Comparison of ENCODE assay signal across 14 mouse cellular contexts in the genomic region with DNA sequence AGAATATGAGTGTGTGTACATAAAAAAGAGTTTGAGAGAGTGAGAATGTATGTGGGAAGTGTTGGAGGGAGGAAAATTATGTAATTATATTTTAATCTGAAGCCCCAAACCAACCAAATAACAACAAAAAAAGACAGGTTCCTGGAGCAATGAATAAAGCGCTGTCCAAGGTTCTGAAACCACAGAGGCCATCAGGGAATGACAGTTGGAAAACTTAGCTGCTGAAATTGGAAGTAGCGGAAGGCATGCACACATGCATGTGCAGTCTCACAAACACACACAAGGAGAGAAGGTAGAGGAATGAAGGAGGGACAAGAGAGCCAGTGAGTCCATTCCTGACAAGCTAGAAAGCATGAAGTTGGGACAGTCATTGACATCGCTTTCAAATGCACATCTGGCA. TPM values are rescaled to one million over a fixed set of nuclear protein-coding genes. Genes with fewer than 3 reads are reported as not detected.
DNase-seq lines count a peak whose midpoint lies in the region; ATAC-seq and TF ChIP-seq lines count a peak whose summit lies in the region.
"Had no signal": no experiment of that assay in that cellular context is flagged by ENCODE, and none has a peak within 500 bp of the region (broad histone marks: within the 10 kb centered on the region; RNA-seq: fewer than 3 reads in every experiment).

No protein-coding gene starts in this region.

- TF ChIP-seq CTCF in intestine, postnatal 0 days (IDR thresholded peaks at IDR 0.05; ENCODE audit: low read depth) = no peak
- TF ChIP-seq CTCF in liver, postnatal 0 days (IDR thresholded peaks at IDR 0.05; ENCODE audit: low read depth) = no peak

- H3K4me3 ChIP-seq in intestine, embryonic 14.5 days (ENCODE audit: low read depth, low read length) = no peak overlapping the region
- H3K4me3 ChIP-seq in intestine, postnatal 0 days (ENCODE audit: low read depth, low read length) = no peak overlapping the region
- H3K4me3 ChIP-seq in liver, postnatal 0 days (ENCODE audit: low read depth, low read length) = no peak overlapping the region
- H3K4me3 ChIP-seq: heart, embryonic 10.5 days; hindbrain, embryonic 12.5 days; liver, embryonic 13.5 days had no signal

- WGBS in intestine, embryonic 14.5 days = 67% methylated on average over 3 of the region's 3 CpGs
- WGBS in intestine, postnatal 0 days = 67% methylated on average over 3 of the region's 3 CpGs
- WGBS in liver, postnatal 0 days (ENCODE audit: insufficient replicate concordance) = 57% methylated on average over 3 of the region's 3 CpGs

- H3K27me3 ChIP-seq in intestine, embryonic 14.5 days (replicated peaks; ENCODE audit: control insufficient read depth, insufficient read depth, low read length) = no peaks in the 10 kb centered on the region
- no peaks in the 10 kb centered on the region for H3K27me3 ChIP-seq in intestine, postnatal 0 days (replicated peaks; ENCODE audit: control insufficient read depth, insufficient read depth, low read length)
- H3K27me3 ChIP-seq in liver, postnatal 0 days (ENCODE audit: insufficient read depth, low read length) = no peaks in the 10 kb centered on the region
- H3K27me3 ChIP-seq: hindbrain, embryonic 12.5 days; liver, embryonic 13.5 days had no signal

- no peaks in the 10 kb centered on the region for H3K36me3 ChIP-seq in intestine, embryonic 14.5 days (ENCODE audit: control insufficient read depth, insufficient read depth, low read length)
- H3K36me3 ChIP-seq in intestine, postnatal 0 days (ENCODE audit: control insufficient read depth, insufficient read depth) = no peaks in the 10 kb centered on the region
- H3K36me3 ChIP-seq in liver, postnatal 0 days (replicated peaks; ENCODE audit: insufficient read depth, low read length) = no peaks in the 10 kb centered on the region
- H3K36me3 ChIP-seq: heart, embryonic 10.5 days; hindbrain, embryonic 12.5 days; liver, embryonic 13.5 days had no signal

- H3K9ac ChIP-seq in intestine, embryonic 14.5 days (ENCODE audit: low read length) = no peak overlapping the region
- no peak overlapping the region for H3K9ac ChIP-seq in intestine, postnatal 0 days (ENCODE audit: low read depth, low read length)
- no peak overlapping the region for H3K9ac ChIP-seq in liver, postnatal 0 days (replicated peaks)
- H3K9ac ChIP-seq: hindbrain, embryonic 12.5 days; liver, embryonic 13.5 days had no signal

- H3K9me3 ChIP-seq in intestine, embryonic 14.5 days (ENCODE audit: control insufficient read depth, low read length) = no peaks in the 10 kb centered on the region
- H3K9me3 ChIP-seq in intestine, postnatal 0 days (ENCODE audit: control insufficient read depth) = no peaks in the 10 kb centered on the region
- H3K9me3 ChIP-seq in liver, postnatal 0 days (ENCODE audit: low read length) = no peaks in the 10 kb centered on the region
- H3K9me3 ChIP-seq: heart, embryonic 10.5 days; hindbrain, embryonic 12.5 days; liver, embryonic 13.5 days had no signal

- H3K4me1 ChIP-seq in intestine, embryonic 14.5 days (replicated peaks; ENCODE audit: control insufficient read depth, insufficient read depth, low read length) = no peaks in the 10 kb centered on the region
- no peaks in the 10 kb centered on the region for H3K4me1 ChIP-seq in intestine, postnatal 0 days (replicated peaks; ENCODE audit: control insufficient read depth, insufficient read depth, low read length)
- H3K4me1 ChIP-seq in liver, postnatal 0 days (ENCODE audit: insufficient read depth) = no peaks in the 10 kb centered on the region
- H3K4me1 ChIP-seq: heart, embryonic 10.5 days; hindbrain, embryonic 12.5 days; liver, embryonic 13.5 days had no signal

- peak; percentile 60 for DNase-seq in intestine, embryonic 14.5 days (ENCODE audit: low spot score)
- DNase-seq in retina, embryonic 14.5 days (ENCODE audit: low spot score) = peak; percentile 49
- no peak for DNase-seq in retina, postnatal 1 day
- DNase-seq in embryo, embryonic 11 days = peak; percentile 55
- DNase-seq in urinary bladder, postnatal 36 days (ENCODE audit: low spot score in 2 of 2) = no peak
- no peak for DNase-seq in liver, postnatal 0 days
- DNase-seq: cerebellum, adult 11-12 months; gastrocnemius, postnatal 36 days; kidney, adult 11 months; liver, embryonic 13.5 days had no signal

- TF ChIP-seq EP300 in liver, postnatal 0 days (IDR thresholded peaks at IDR 0.05; ENCODE audit: low read depth) = no peak

- no peak for ATAC-seq in intestine, embryonic 14.5 days (replicated peaks; ENCODE audit: low FRiP score, low TSS enrichment, low read depth)
- no peak for ATAC-seq in intestine, postnatal 0 days
- no peak for ATAC-seq in liver, postnatal 0 days
- ATAC-seq in CD4-positive, CD25-positive, alpha-beta regulatory T cell, adult 4 months = no peak

- no peak overlapping the region for H3K4me2 ChIP-seq in intestine, embryonic 14.5 days (ENCODE audit: low read length)
- no peak overlapping the region for H3K4me2 ChIP-seq in intestine, postnatal 0 days (replicated peaks; ENCODE audit: low read depth)
- H3K4me2 ChIP-seq in liver, postnatal 0 days (ENCODE audit: low read depth, low read length) = no peak overlapping the region
- H3K4me2 ChIP-seq: hindbrain, embryonic 12.5 days; liver, embryonic 13.5 days had no signal

- H3K27ac ChIP-seq in intestine, embryonic 14.5 days (ENCODE audit: low read depth) = no peak overlapping the region
- no peak overlapping the region for H3K27ac ChIP-seq in intestine, postnatal 0 days (ENCODE audit: low read depth, low read length)
- no peak overlapping the region for H3K27ac ChIP-seq in liver, postnatal 0 days (ENCODE audit: low read depth)
- H3K27ac ChIP-seq: heart, embryonic 10.5 days; hindbrain, embryonic 12.5 days; liver, embryonic 13.5 days had no signal

RNA-seq across cellular contexts. Expression of a gene that starts 56.1 kb away (rescaled TPM):
- polyA plus RNA-seq in intestine, embryonic 14.5 days (2014; fragmentation: Nextera tagmentation; extraction: Ambion mirVana) = 19.9 and 21.5 TPM in 2 replicates
- 32.4 and 36.6 TPM in 2 replicates for polyA plus RNA-seq in intestine, postnatal 0 days (2015; fragmentation: Nextera tagmentation; extraction: Ambion mirVana)
- 9.4 and 10.9 TPM in 2 replicates for polyA plus RNA-seq in liver, postnatal 0 days (2015; fragmentation: Nextera tagmentation; extraction: Ambion mirVana)
- polyA plus RNA-seq in CD4-positive, CD25-positive, alpha-beta regulatory T cell, adult 4 months (2017; shearing (Covaris generic)) = 1 to 10 TPM; 2.9 to 4.1 TPM

RNA-seq across cellular contexts. Expression of a gene that starts 58.9 kb away (rescaled TPM):
- 103 and 108 TPM in 2 replicates for polyA plus RNA-seq in intestine, embryonic 14.5 days (2014; fragmentation: Nextera tagmentation; extraction: Ambion mirVana)
- 197 and 204 TPM in 2 replicates for polyA plus RNA-seq in intestine, postnatal 0 days (2015; fragmentation: Nextera tagmentation; extraction: Ambion mirVana)
- polyA plus RNA-seq in liver, postnatal 0 days (2015; fragmentation: Nextera tagmentation; extraction: Ambion mirVana) = 261 and 297 TPM in 2 replicates
- 10 to 100 TPM; 30.9 to 33.7 TPM for polyA plus RNA-seq in CD4-positive, CD25-positive, alpha-beta regulatory T cell, adult 4 months (2017; shearing (Covaris generic))

Comparison
In these comparisons a context has a peak if more than half of its experiments do, and no peak if none do; other contexts are left out.
1. DNase-seq: peak in intestine, embryonic 14.5 days (single experiment), retina, embryonic 14.5 days (single experiment) and embryo, embryonic 11 days (single experiment); none in retina, postnatal 1 day (single experiment), urinary bladder, postnatal 36 days (0 of 2) and liver, postnatal 0 days (single experiment).